Mouse (Mus musculus): ENCODE measurements at regions not wholly inside any gene's neighbourhood (a gene's known extent, or its start where the extent isn't known, plus 50 kb on each side); places are given as distances from the start of the nearest gene placed in this dataset.

DNA sequence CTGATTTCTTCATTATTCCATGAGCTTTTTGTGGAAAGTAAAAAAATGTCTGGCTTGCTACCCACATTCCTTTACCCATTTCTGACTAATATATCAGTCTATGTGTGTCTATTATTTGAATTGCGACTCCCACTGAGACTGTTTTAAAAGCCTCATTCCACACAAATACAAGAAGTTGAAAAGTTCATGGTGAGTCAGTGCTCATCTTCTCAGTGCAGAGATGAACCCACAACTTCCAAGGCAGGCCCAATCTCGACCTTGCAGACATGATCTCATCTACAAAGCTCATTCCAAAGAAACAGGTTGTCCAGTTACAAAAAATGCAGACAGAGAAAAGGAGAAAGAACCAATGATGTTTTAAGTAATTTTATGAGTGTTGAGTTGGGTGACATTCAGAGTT, 208.0 kb downstream of the Alg10b start:
- Histone ChIP-seq H3K9me3 (ENCODE audit: control insufficient read depth, insufficient read depth, low read depth, low read length) (no peaks in the 10 kb centered on the region), H3K9ac (ENCODE audit: insufficient read depth, low read depth, low read length, poor library complexity, severe bottlenecking) (no peak overlapping the region), H3K4me3 (ENCODE audit: insufficient read depth in 1 of 2, low read depth in 1 of 2, low read length in 2 of 2, poor library complexity in 1 of 2, severe bottlenecking in 1 of 2) (no peak overlapping the region), H3K4me1 (ENCODE audit: control insufficient read depth in 2 of 2, insufficient read depth in 2 of 2, low read length in 2 of 2, poor library complexity in 1 of 2) (no peaks in the 10 kb centered on the region), H3K36me3 (ENCODE audit: control insufficient read depth, insufficient read depth, low read length, poor library complexity, severe bottlenecking) (no peaks in the 10 kb centered on the region), H3K27ac (ENCODE audit: insufficient read depth, low read depth, low read length, poor library complexity, severe bottlenecking) (no peak overlapping the region)
- no peak for TF ChIP-seq CHD2 (IDR thresholded peaks at IDR 0.05; ENCODE audit: low read depth, low read length)
- no peak for TF ChIP-seq HCFC1 (IDR thresholded peaks at IDR 0.05; ENCODE audit: borderline replicate concordance, insufficient read depth, low read length)
- TF ChIP-seq ZNF384 (IDR thresholded peaks at IDR 0.05; ENCODE audit: low read depth, low read length): no peak
- no peak for TF ChIP-seq ZC3H11A (IDR thresholded peaks at IDR 0.05; ENCODE audit: borderline replicate concordance, low read depth, low read length)
- no peak for TF ChIP-seq MAFK (IDR thresholded peaks at IDR 0.05; ENCODE audit: insufficient read depth, low read depth, low read length)
- in situ Hi-C loops (cut with MboI; ENCODE audit: low sequenced_read_pairs in 2 of 2, unreplicated experiment in 2 of 2): no loop called here
- no peak for DNase-seq (ENCODE audit: low read depth, low spot score)

DNA sequence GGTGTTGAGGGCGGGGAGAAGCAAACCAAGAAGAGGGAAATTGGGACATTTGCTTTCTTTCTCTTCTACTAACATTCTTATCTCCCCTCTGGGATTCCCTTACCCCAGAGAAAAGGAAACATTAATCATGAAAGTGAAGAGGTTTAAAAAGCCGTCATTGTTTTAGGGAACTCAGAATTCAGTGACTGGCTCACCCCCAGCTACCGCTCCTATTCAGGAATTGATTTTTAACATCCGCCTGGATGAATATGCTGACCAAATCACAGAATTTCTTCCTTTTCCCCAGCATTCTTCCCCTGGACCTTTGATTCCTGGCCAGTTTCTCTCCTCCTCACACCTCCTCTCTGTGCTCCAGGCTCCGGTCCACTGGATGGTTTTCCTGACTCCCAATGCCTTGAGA, 211.2 kb downstream of the Alg10b start:
- in situ Hi-C loops (cut with MboI; ENCODE audit: low sequenced_read_pairs in 2 of 2, unreplicated experiment in 2 of 2): no loop called here
- H3K36me3 ChIP-seq (ENCODE audit: control insufficient read depth, insufficient read depth, low read length, poor library complexity, severe bottlenecking): no peaks in the 10 kb centered on the region
- H3K9me3 ChIP-seq (ENCODE audit: control insufficient read depth, insufficient read depth, low read depth, low read length): no peaks in the 10 kb centered on the region
- no peaks in the 10 kb centered on the region for H3K4me1 ChIP-seq (ENCODE audit: control insufficient read depth in 2 of 2, insufficient read depth in 2 of 2, low read length in 2 of 2, poor library complexity in 1 of 2)
- TF ChIP-seq CHD2 (IDR thresholded peaks at IDR 0.05; ENCODE audit: low read depth, low read length) (no peak), ZNF384 (IDR thresholded peaks at IDR 0.05; ENCODE audit: low read depth, low read length) (no peak), MAFK (IDR thresholded peaks at IDR 0.05; ENCODE audit: insufficient read depth, low read depth, low read length) (no peak)
- no peak overlapping the region for H3K9ac ChIP-seq (ENCODE audit: insufficient read depth, low read depth, low read length, poor library complexity, severe bottlenecking)
- DNase-seq (ENCODE audit: low read depth, low spot score): no peak
- H3K27ac ChIP-seq (ENCODE audit: insufficient read depth, low read depth, low read length, poor library complexity, severe bottlenecking): no peak overlapping the region
- H3K4me3 ChIP-seq (ENCODE audit: insufficient read depth in 1 of 2, low read depth in 1 of 2, low read length in 2 of 2, poor library complexity in 1 of 2, severe bottlenecking in 1 of 2): no peak overlapping the region
